Mouse (Mus musculus) kidney, adult 2 months (tissue): ENCODE results near the gene Cdh5.

Experiments used
- CTCF ChIP-seq: fragments of 200-500 bp; conservative IDR thresholded peaks from 2 replicates; pipeline ENCODE4 v1.5.1; 2011; ENCODE audit warnings: low read depth, mild to moderate bottlenecking, control low read depth, low read length, moderate library complexity, mixed read lengths; ENCODE audit not compliant: insufficient read depth, insufficient read length
- POLR2A ChIP-seq: fragments of 200-500 bp; IDR thresholded peaks from one replicate; pipeline ENCODE4 v1.6.1; 2011; ENCODE audit warnings: low read depth, low read length, control low read depth

GRCm38 (mm10) chr8:104099347-104100099, 1.9 kb upstream of the Cdh5 start:
- TF ChIP-seq POLR2A (no peak), CTCF (no peak)
